Mouse (Mus musculus): Measurements from ENCODE around the gene Hsd17b3. TPM values are rescaled to one million over a fixed set of nuclear protein-coding genes. Genes with fewer than 3 reads are reported as not detected.

Hsd17b3 gene
- polyA plus RNA-seq, 1 experiment from 2014 or later = not detected

DNA sequence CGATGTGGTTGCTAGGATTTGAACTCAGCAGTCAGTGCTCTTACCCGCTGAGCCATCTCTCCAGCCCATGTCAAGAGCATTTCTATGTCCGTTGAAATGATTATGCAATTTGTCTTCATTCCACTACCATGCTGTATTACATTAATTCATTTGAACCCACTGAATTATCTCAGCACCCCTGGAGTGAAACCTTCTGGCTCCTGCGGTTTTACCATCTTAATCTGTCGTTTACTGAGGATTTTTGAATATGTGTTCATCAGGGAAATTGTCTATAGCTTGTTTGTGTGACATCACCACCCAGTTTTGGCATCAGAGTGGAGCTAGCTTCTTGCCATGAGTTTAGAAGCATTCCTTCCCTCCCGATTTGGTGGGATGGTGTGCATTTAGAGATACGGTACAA lies 2.0 kb upstream of the Hsd17b3 start:
- no peak overlapping the region for H3K4me3 ChIP-seq (replicated peaks; ENCODE audit: low read length)
- WGBS = 58% methylated on average over 7 of the region's 7 CpGs
- H3K4me1 ChIP-seq (replicated peaks; ENCODE audit: control insufficient read depth, insufficient read depth, low read length) = no peaks in the 10 kb centered on the region
- H3K27ac ChIP-seq = no peak overlapping the region
- H3K9me3 ChIP-seq (ENCODE audit: control insufficient read depth, low read length) = no peaks in the 10 kb centered on the region
- DNase-seq (ENCODE audit: low spot score) (no peak), ATAC-seq (ENCODE audit: low FRiP score) (no peak)
- no peak overlapping the region for H3K9ac ChIP-seq
- no peak overlapping the region for H3K4me2 ChIP-seq (replicated peaks)
- no peaks in the 10 kb centered on the region for H3K27me3 ChIP-seq (ENCODE audit: control insufficient read depth, insufficient read depth, low read length)
- H3K36me3 ChIP-seq (replicated peaks; ENCODE audit: control insufficient read depth, insufficient read depth) = no peaks in the 10 kb centered on the region

GRCm38 (mm10) chr13:64090278-64090677 lies 1.2 kb upstream of the Hsd17b3 start:
- ATAC-seq (ENCODE audit: low FRiP score) (no peak), DNase-seq (ENCODE audit: low spot score) (no peak)
- H3K36me3 ChIP-seq (replicated peaks; ENCODE audit: control insufficient read depth, insufficient read depth) = no peaks in the 10 kb centered on the region
- no peak overlapping the region for H3K9ac ChIP-seq
- 86% methylated on average over 5 of the region's 5 CpGs for WGBS
- H3K4me1 ChIP-seq (replicated peaks; ENCODE audit: control insufficient read depth, insufficient read depth, low read length) = no peaks in the 10 kb centered on the region
- H3K27ac ChIP-seq = no peak overlapping the region
- H3K9me3 ChIP-seq (ENCODE audit: control insufficient read depth, low read length) = no peaks in the 10 kb centered on the region
- H3K4me3 ChIP-seq (replicated peaks; ENCODE audit: low read length) = no peak overlapping the region
- no peaks in the 10 kb centered on the region for H3K27me3 ChIP-seq (ENCODE audit: control insufficient read depth, insufficient read depth, low read length)
- H3K4me2 ChIP-seq (replicated peaks) = no peak overlapping the region

- H3K4me2 ChIP-seq (replicated peaks) = no peak overlapping the region
- no peaks in the 10 kb centered on the region for H3K4me1 ChIP-seq (replicated peaks; ENCODE audit: control insufficient read depth, insufficient read depth, low read length)
- H3K27me3 ChIP-seq (ENCODE audit: control insufficient read depth, insufficient read depth, low read length) = no peaks in the 10 kb centered on the region
- DNase-seq (ENCODE audit: low spot score) (no peak), ATAC-seq (ENCODE audit: low FRiP score) (no peak)
- H3K27ac ChIP-seq = no peak overlapping the region
- no peak overlapping the region for H3K9ac ChIP-seq
- no peaks in the 10 kb centered on the region for H3K36me3 ChIP-seq (replicated peaks; ENCODE audit: control insufficient read depth, insufficient read depth)
- 86% methylated on average over 7 of the region's 7 CpGs for WGBS
- H3K9me3 ChIP-seq (ENCODE audit: control insufficient read depth, low read length) = no peaks in the 10 kb centered on the region
- no peak overlapping the region for H3K4me3 ChIP-seq (replicated peaks; ENCODE audit: low read length)
Measured at GRCm38 (mm10) chr13:64088057-64088456, 973 bp downstream of the Hsd17b3 start.

- Histone ChIP-seq H3K27me3 (ENCODE audit: control insufficient read depth, insufficient read depth, low read length) (no peaks in the 10 kb centered on the region), H3K9ac (no peak overlapping the region), H3K4me3 (replicated peaks; ENCODE audit: low read length) (no peak overlapping the region), H3K27ac (no peak overlapping the region), H3K9me3 (ENCODE audit: control insufficient read depth, low read length) (no peaks in the 10 kb centered on the region), H3K4me1 (replicated peaks; ENCODE audit: control insufficient read depth, insufficient read depth, low read length) (no peaks in the 10 kb centered on the region; the same call in 1 of the 2 replicates), H3K36me3 (replicated peaks; ENCODE audit: control insufficient read depth, insufficient read depth) (no peaks in the 10 kb centered on the region), H3K4me2 (replicated peaks) (no peak overlapping the region)
- ATAC-seq (ENCODE audit: low FRiP score) (no peak), DNase-seq (ENCODE audit: low spot score) (no peak)
- WGBS = 87% methylated on average over 5 of the region's 5 CpGs
Measured at GRCm38 (mm10) chr13:64086036-64086435, 3.0 kb downstream of the Hsd17b3 start.

- H3K9ac ChIP-seq = no peak overlapping the region
- DNase-seq (ENCODE audit: low spot score) = no peak
Measured at GRCm38 (mm10) chr13:64083331-64083730, 5.7 kb downstream of the Hsd17b3 start.

GRCm38 (mm10) chr13:64081012-64081919 lies 7.8 kb downstream of the Hsd17b3 start:
- Histone ChIP-seq H3K4me1 (replicated peaks; ENCODE audit: control insufficient read depth, insufficient read depth, low read length) (no peaks in the 10 kb centered on the region; the same call in 1 of the 2 replicates), H3K36me3 (replicated peaks; ENCODE audit: control insufficient read depth, insufficient read depth) (no peaks in the 10 kb centered on the region), H3K4me2 (replicated peaks) (no peak overlapping the region), H3K9me3 (ENCODE audit: control insufficient read depth, low read length) (no peaks in the 10 kb centered on the region), H3K27ac (peak overlapping the region; percentile 43; the same call in 1 of the 2 replicates), H3K27me3 (ENCODE audit: control insufficient read depth, insufficient read depth, low read length) (no peaks in the 10 kb centered on the region), H3K4me3 (replicated peaks; ENCODE audit: low read length) (no peak overlapping the region), H3K9ac (0 out of 2 replicates have a peak overlapping the region, but pooled peaks have one; percentile 42)
- WGBS = 28% methylated on average over 16 of the region's 16 CpGs
- DNase-seq (ENCODE audit: low spot score) (peak; percentile 33), ATAC-seq (ENCODE audit: low FRiP score) (peak; percentile 73; the same call in 1 of the 2 replicates)

More at GRCm38 (mm10) chr13:64083331-64083730, 5.7 kb downstream of the Hsd17b3 start:
- WGBS = 84% methylated on average over 3 of the region's 3 CpGs
- H3K4me2 ChIP-seq (replicated peaks) = no peak overlapping the region
- H3K36me3 ChIP-seq (replicated peaks; ENCODE audit: control insufficient read depth, insufficient read depth) = no peaks in the 10 kb centered on the region
- ATAC-seq (ENCODE audit: low FRiP score) = no peak
- H3K4me3 ChIP-seq (replicated peaks; ENCODE audit: low read length) = no peak overlapping the region
- no peaks in the 10 kb centered on the region; the same call in 1 of the 2 replicates for H3K4me1 ChIP-seq (replicated peaks; ENCODE audit: control insufficient read depth, insufficient read depth, low read length)
- no peaks in the 10 kb centered on the region for H3K9me3 ChIP-seq (ENCODE audit: control insufficient read depth, low read length)
- H3K27ac ChIP-seq = no peak overlapping the region
- H3K27me3 ChIP-seq (ENCODE audit: control insufficient read depth, insufficient read depth, low read length) = no peaks in the 10 kb centered on the region

DNA sequence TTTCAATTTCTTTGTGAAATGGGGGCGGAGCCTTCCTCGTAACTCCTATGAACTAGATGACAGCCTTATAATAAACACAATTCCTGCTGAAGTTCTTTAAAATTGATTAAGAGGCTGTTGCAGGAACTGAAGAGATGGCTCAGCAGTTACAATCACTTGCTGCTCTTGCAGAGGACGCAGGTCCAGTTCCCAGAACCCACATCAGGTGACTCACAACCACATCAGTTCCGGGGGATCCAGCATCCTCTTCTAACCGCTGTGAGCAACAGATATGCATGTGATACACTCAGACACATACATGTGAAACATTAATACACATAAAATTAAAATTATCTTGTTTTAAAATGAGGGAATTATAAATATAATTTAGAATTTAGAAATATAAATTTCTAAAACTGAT lies 11.4 kb downstream of the Hsd17b3 start:
- no peak for DNase-seq (ENCODE audit: low spot score)
- 83% methylated on average over 5 of the region's 5 CpGs for WGBS

DNA sequence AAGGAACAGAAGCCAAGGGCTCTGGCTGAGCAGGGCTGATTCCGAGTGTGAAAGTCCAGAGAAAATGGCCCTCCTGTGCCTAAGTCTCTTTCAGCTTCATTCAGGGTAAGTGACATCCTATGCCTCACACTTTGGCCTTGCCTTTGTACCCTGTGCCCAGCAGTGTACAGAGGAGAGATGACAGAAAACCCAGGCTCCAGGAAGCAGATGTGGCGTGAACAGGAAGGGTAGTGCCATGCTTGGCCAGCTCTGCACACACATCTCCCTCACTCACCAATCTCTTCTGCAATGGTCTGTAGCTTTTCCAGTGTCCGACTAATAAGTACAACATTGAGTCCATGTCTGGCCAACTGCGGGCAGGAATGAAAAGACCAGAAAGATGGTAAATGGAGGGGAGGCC lies 13.0 kb downstream of the Hsd17b3 start:
- ATAC-seq (ENCODE audit: low FRiP score) (no peak), DNase-seq (ENCODE audit: low spot score) (no peak)
- Histone ChIP-seq H3K27ac (no peak overlapping the region), H3K27me3 (ENCODE audit: control insufficient read depth, insufficient read depth, low read length) (no peaks in the 10 kb centered on the region), H3K4me3 (replicated peaks; ENCODE audit: low read length) (no peak overlapping the region), H3K9ac (no peak overlapping the region), H3K4me2 (replicated peaks) (no peak overlapping the region), H3K4me1 (replicated peaks; ENCODE audit: control insufficient read depth, insufficient read depth, low read length) (no peaks in the 10 kb centered on the region; the same call in 1 of the 2 replicates), H3K9me3 (ENCODE audit: control insufficient read depth, low read length) (no peaks in the 10 kb centered on the region), H3K36me3 (replicated peaks; ENCODE audit: control insufficient read depth, insufficient read depth) (no peaks in the 10 kb centered on the region)
- 92% methylated on average over 4 of the region's 4 CpGs for WGBS

More for the DNA sequence above, 11.4 kb downstream of the Hsd17b3 start:
- no peak overlapping the region for H3K27ac ChIP-seq
- H3K27me3 ChIP-seq (ENCODE audit: control insufficient read depth, insufficient read depth, low read length) = no peaks in the 10 kb centered on the region
- no peak overlapping the region for H3K9ac ChIP-seq
- no peaks in the 10 kb centered on the region for H3K36me3 ChIP-seq (replicated peaks; ENCODE audit: control insufficient read depth, insufficient read depth)
- no peaks in the 10 kb centered on the region for H3K9me3 ChIP-seq (ENCODE audit: control insufficient read depth, low read length)
- no peak for ATAC-seq (ENCODE audit: low FRiP score)
- no peaks in the 10 kb centered on the region; the same call in 1 of the 2 replicates for H3K4me1 ChIP-seq (replicated peaks; ENCODE audit: control insufficient read depth, insufficient read depth, low read length)
- no peak overlapping the region for H3K4me2 ChIP-seq (replicated peaks)
- no peak overlapping the region for H3K4me3 ChIP-seq (replicated peaks; ENCODE audit: low read length)

- ATAC-seq (ENCODE audit: low FRiP score) (no peak), DNase-seq (ENCODE audit: low spot score) (no peak)
- Histone ChIP-seq H3K27me3 (ENCODE audit: control insufficient read depth, insufficient read depth, low read length) (no peaks in the 10 kb centered on the region), H3K9ac (no peak overlapping the region), H3K27ac (no peak overlapping the region), H3K9me3 (ENCODE audit: control insufficient read depth, low read length) (no peaks in the 10 kb centered on the region), H3K4me2 (replicated peaks) (no peak overlapping the region), H3K36me3 (replicated peaks; ENCODE audit: control insufficient read depth, insufficient read depth) (no peaks in the 10 kb centered on the region), H3K4me1 (replicated peaks; ENCODE audit: control insufficient read depth, insufficient read depth, low read length) (no peaks in the 10 kb centered on the region), H3K4me3 (replicated peaks; ENCODE audit: low read length) (no peak overlapping the region)
- 80% methylated on average over 3 of the region's 3 CpGs for whole genome bisulfite sequencing
Measured at GRCm38 (mm10) chr13:64066653-64067052, 22.4 kb downstream of the Hsd17b3 start.

Measured in hindbrain, embryonic 14.5 days (tissue).